Mouse (Mus musculus): Measurements from ENCODE around the gene Pik3r5.

DNA sequence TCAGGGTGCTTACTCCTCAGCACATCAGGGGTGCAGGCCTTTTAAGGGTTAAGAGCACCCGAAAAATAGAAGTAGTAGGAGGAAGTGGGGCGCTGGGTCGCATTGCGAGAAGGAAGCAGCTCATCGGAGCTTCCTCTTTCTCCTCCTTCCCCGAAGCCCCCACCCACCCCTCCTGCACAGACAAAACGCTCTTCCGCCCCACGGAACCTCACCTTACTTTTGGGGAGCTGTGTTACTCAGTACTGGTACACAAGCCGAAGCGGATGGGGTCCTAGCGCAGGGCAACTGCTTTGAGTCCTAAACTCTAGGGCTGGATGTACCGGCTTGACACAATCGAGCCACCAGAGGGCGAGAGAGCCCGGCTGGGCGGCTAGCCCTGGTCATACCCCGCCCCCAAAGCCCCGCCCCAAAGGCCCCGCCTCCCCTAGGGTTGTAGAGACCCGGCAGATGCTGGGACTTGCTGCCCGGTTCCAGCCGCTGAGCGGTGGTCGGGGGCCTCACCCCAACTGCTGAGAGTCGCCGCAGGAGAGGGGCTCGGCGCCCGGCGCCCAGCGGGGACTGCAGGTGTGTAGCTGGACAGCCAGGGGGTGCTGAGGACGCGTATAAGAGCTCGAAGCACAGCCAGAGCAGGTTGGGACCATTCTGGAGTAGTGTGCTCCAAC, at the start of gene Pik3r5:
- TF ChIP-seq FLI1 (IDR thresholded peaks at IDR 0.05; ENCODE audit: low read length) (no peak), GATA1 (IDR thresholded peaks at IDR 0.05; ENCODE audit: borderline replicate concordance, low read length) (no peak)
